Mouse (Mus musculus) lung, postnatal 0 days (tissue): ENCODE measurements around the gene Gale.

Source experiments
- CTCF ChIP-seq: IDR thresholded peaks from 2 replicates; pipeline ENCODE4 v1.5.1; 2016; ENCODE audit warnings: antibody characterized with exemption, mild to moderate bottlenecking
- EP300 ChIP-seq: IDR thresholded peaks from 2 replicates; pipeline ENCODE4 v1.6.1; 2016; ENCODE audit warnings: antibody characterized with exemption, mild to moderate bottlenecking, control low read depth

- TF ChIP-seq EP300 (no peak), CTCF (no peak)
These were observed 5.7 kb downstream of the Gale start for GRCm38 (mm10) chr4:135969070-135969750.
